Mouse (Mus musculus): ENCODE data around the gene Lrrc74b.

DNA sequence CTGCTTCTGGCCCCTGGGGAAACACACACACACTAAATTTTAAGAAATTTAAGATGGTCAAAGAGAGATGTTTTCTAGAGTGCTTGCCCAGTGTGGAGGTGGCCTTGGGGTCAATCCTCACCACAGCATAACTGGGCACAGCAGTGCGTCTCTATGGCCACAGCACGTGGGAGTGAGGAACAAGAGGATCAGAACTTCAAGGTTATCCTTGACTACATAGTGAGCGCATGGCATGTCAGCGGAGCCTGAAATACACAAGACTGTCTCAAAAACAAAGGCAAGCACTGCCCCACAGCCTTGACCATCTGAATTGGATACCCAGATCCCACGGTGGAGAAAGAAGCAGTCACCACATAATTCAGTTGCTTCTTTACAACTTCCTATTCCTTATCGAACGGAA is 23.5 kb upstream of the Lrrc74b start:
- TF ChIP-seq CTCF (IDR thresholded peaks at IDR 0.05; ENCODE audit: low read depth) (no peak), EP300 (IDR thresholded peaks at IDR 0.05; ENCODE audit: low read depth) (no peak)

Measured in liver, postnatal 0 days (tissue).